Mouse (Mus musculus) embryonic fibroblast, embryonic 13.5 days (primary cell): ENCODE results near the gene Mknk2. TPM values are rescaled to one million over a fixed set of nuclear protein-coding genes. Genes with fewer than 3 reads are reported as not detected.

ENCODE experiments used
- H3K27ac ChIP-seq: 2 replicates; pipeline ENCODE4 v1.5.1; 2012; ENCODE audit warnings: low read length, control low read depth, inconsistent platforms; ENCODE audit not compliant: insufficient read depth
- H3K4me1 ChIP-seq: 2 replicates; pipeline ENCODE4 v1.6.1; 2011; ENCODE audit warnings: low read length; ENCODE audit not compliant: control insufficient read depth, insufficient read depth
- H3K4me3 ChIP-seq: 2 replicates; pipeline ENCODE4 v1.5.1; 2011; ENCODE audit warnings: mild to moderate bottlenecking, control low read depth, low read length; ENCODE audit not compliant: insufficient read depth
- CTCF ChIP-seq: IDR thresholded peaks from 2 replicates; pipeline ENCODE4 v1.5.1; 2011; ENCODE audit warnings: mild to moderate bottlenecking, control low read depth, low read length, moderate library complexity, borderline replicate concordance; ENCODE audit not compliant: insufficient read depth
- POLR2A ChIP-seq: IDR thresholded peaks from 2 replicates; pipeline ENCODE4 v1.6.1; 2011; ENCODE audit warnings: low read depth, mild to moderate bottlenecking, control low read depth, low read length, moderate library complexity
- polyA plus RNA-seq: library from polyadenylated mRNA; stranded (reverse); fragments of >200 nt; gene quantifications from 2 replicates; pipeline ENCODE4 v1.2.4, GENCODE M21; 2011; ENCODE audit warnings: low read depth; ENCODE audit not compliant: missing spikeins, insufficient read length

The Mknk2 gene
- polyA plus RNA-seq, 1 experiment, result 39.8 TPM

- peaks cover 6% of the 10 kb centered on the region for H3K4me1 ChIP-seq
- TF ChIP-seq POLR2A (no peak), CTCF (no peak)
- no peak overlapping the region for H3K4me3 ChIP-seq
- H3K27ac ChIP-seq, result peak overlapping the region; percentile 96
These were observed 877 bp upstream of the Mknk2 start for GRCm38 (mm10) chr10:80678601-80679377.

- Histone ChIP-seq H3K4me1 (peaks cover 6% of the 10 kb centered on the region), H3K4me3 (peak overlapping the region; percentile 54), H3K27ac (peak overlapping the region; percentile 96)
- TF ChIP-seq CTCF, result no peak
- TF ChIP-seq POLR2A, result peak; percentile 39
These were observed 610 bp downstream of the Mknk2 start for GRCm38 (mm10) chr10:80677128-80677875.

DNA sequence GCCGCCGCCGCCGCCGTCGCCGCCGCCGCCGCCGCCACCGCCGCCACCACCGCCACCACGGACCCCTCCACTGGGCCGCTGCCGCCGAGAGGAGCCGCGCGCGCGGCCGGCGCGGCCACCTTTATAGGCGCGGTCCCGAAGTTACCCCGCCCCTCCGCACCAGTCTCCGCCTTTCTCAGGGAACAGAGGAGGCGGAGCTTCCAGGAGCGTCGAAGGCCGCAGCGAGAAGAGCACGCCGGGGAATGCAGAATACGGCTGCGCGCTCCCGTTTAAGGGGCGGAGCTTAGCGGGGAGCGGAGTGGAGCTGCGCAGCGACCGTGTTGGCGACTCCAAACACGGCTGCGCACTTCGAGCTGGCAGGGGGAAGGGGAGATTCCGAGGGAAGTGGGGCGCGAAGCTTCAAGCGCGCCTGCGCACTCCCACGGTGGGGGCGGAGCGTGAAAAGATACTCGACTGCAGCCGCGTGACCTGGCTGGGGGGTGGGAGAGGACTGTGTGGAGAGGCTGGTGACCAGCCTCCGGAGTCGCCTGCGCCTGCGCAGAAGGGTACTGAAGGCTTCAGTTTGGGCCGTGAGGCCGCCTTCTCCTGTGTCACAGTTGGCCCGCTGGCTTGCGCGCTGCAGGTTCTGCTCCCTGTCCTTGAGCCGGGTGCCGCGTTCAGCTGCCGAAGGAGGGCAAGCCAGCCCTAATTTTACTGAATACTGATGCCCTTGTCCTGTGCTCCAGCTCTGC is 1.5 kb downstream of the Mknk2 start:
- Histone ChIP-seq H3K4me1 (peaks cover 6% of the 10 kb centered on the region), H3K4me3 (peak overlapping the region; percentile 83), H3K27ac (peak overlapping the region; percentile 96)
- TF ChIP-seq POLR2A, result peak; percentile 99
- TF ChIP-seq CTCF, result no peak

GRCm38 (mm10) chr10:80675405-80676197 is 2.3 kb downstream of the Mknk2 start:
- no peak for TF ChIP-seq POLR2A
- TF ChIP-seq CTCF, result no peak
- H3K4me1 ChIP-seq, result peaks cover 6% of the 10 kb centered on the region
- peak overlapping the region; percentile 83 for H3K4me3 ChIP-seq
- peak overlapping the region; percentile 35; the same call in 1 of the 2 replicates for H3K27ac ChIP-seq

DNA sequence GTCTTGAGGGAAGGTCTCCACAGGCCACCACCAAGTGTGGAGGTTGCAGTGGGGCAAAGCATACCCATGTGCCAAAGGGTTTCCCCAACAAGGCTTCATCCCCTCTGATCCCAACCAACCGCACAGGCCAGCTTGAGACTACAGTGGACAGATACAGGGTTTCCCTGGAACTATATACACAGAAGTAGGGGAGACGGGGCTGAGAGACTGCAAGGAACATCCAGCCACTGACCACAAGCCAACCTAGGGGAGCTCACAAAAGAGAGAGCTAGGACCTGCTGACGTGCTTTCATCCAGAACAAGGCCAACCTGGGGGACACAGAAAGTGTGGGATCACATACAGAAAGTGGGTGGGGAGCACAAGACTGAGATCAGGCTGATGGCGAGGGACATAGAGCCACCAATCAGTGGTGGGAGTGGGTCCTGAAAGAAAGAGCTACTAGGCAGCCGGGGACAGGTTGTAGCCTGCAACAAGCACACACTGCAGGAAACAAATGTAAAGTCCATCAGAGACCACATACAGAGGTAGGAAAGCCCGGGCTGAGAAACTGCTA is 3.0 kb downstream of the Mknk2 start:
- Histone ChIP-seq H3K27ac (peak overlapping the region; percentile 6; the same call in 1 of the 2 replicates), H3K4me1 (peaks cover 6% of the 10 kb centered on the region), H3K4me3 (peak overlapping the region; percentile 83)
- TF ChIP-seq POLR2A, result 0 out of 2 replicates have a peak, but pooled peaks have one; percentile 19
- no peak for TF ChIP-seq CTCF

DNA sequence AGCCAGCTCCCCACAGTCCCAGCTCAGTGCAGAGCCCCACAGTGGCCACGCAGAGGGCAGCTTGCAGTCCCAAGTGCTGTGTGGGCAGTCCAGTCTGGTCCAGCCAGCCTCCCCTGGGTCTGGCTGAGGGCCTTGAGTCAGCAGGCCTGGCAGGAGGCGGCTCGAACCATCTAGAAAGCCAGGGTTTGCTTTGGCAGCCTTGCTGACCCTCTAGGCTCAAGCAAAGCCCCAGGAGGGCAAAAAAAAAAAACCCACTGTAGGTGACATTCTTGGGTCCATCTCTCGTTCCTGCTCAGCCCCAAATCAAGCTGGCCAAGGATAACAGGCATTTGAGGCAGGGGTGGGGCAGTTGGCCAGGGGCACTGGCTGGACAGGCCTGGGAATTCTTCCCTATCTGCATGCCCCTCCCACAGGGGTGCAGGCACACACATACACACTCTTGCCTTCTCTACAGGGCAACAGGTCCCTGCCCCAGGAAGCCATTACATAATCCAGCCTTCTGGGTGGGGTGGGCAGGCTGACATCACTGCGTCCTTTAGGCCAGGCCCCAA is 3.7 kb downstream of the Mknk2 start:
- no peak for TF ChIP-seq POLR2A
- no peak for TF ChIP-seq CTCF
- no peak overlapping the region; the same call in 1 of the 2 replicates for H3K27ac ChIP-seq
- H3K4me3 ChIP-seq, result peak overlapping the region; percentile 83
- H3K4me1 ChIP-seq, result peaks cover 6% of the 10 kb centered on the region

- no peak overlapping the region for H3K27ac ChIP-seq
- H3K4me3 ChIP-seq, result no peak overlapping the region
- TF ChIP-seq POLR2A (no peak), CTCF (no peak)
- H3K4me1 ChIP-seq, result peaks cover 6% of the 10 kb centered on the region
These were observed 4.2 kb downstream of the Mknk2 start for GRCm38 (mm10) chr10:80673690-80674089.

- H3K27ac ChIP-seq, result no peak overlapping the region
- no peaks in the 10 kb centered on the region for H3K4me1 ChIP-seq
- H3K4me3 ChIP-seq, result no peak overlapping the region
- TF ChIP-seq CTCF (no peak), POLR2A (no peak)
These were observed 5.8 kb downstream of the Mknk2 start for GRCm38 (mm10) chr10:80671936-80672690.
